Comparison of ENCODE assay signal across 9 mouse cellular contexts in the genomic region with DNA sequence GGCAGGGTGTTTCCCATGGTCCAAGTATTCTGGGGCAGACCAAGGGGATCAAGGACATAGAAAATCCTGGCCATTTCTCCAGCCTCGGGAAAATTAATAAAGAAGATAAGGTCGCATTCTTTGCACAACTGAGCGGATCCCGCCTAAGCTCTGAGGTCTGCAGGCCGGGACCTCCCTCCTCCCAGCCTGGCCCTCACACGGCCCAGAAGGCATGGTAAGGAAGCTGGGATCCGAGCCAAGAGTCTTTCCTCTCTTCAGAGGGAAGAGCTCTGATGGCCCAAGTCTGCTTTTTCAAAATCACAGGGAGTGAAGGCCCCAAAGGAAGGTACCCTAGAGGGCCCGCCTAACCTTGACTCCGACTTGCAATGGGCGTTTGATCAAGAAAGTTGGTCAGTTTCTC.
DNase-seq lines count a peak whose midpoint lies in the region; ATAC-seq lines count a peak whose summit lies in the region.
"Had no signal": no experiment of that assay in that cellular context is flagged by ENCODE, and none has a peak within 500 bp of the region (broad histone marks: within the 10 kb centered on the region; RNA-seq: fewer than 3 reads in every experiment).

No protein-coding gene starts in this region.

- H3K4me2 ChIP-seq in embryonic facial prominence, embryonic 12.5 days (replicated peaks) = peak overlapping the region; percentile 57
- peak overlapping the region; percentile 57; the same call in 1 of the 2 replicates for H3K4me2 ChIP-seq in hindbrain, embryonic 15.5 days
- peak overlapping the region; percentile 62; the same call in 1 of the 2 replicates for H3K4me2 ChIP-seq in liver, embryonic 11.5 days

- H3K9ac ChIP-seq in embryonic facial prominence, embryonic 12.5 days = no peak overlapping the region
- no peak overlapping the region for H3K9ac ChIP-seq in hindbrain, embryonic 15.5 days
- no peak overlapping the region for H3K9ac ChIP-seq in liver, embryonic 11.5 days (ENCODE audit: low read depth, low read length)

- H3K36me3 ChIP-seq in embryonic facial prominence, embryonic 12.5 days = no peaks in the 10 kb centered on the region
- no peaks in the 10 kb centered on the region for H3K36me3 ChIP-seq in hindbrain, embryonic 15.5 days
- H3K36me3 ChIP-seq in liver, embryonic 11.5 days (ENCODE audit: control insufficient read depth, insufficient read depth, low read length) = no peaks in the 10 kb centered on the region

- no peak overlapping the region; the same call in 1 of the 2 replicates for H3K4me3 ChIP-seq in embryonic facial prominence, embryonic 12.5 days
- H3K4me3 ChIP-seq in hindbrain, embryonic 15.5 days = no peak overlapping the region
- H3K4me3 ChIP-seq in liver, embryonic 11.5 days (ENCODE audit: low read depth, low read length) = no peak overlapping the region
- H3K4me3 ChIP-seq: myocyte had no signal

- peak; percentile 6 to 9 for DNase-seq in cerebellum, postnatal 36 days
- no peak for DNase-seq in cerebellum, adult 18-20 months
- no peak for DNase-seq in liver, embryonic 11.5 days (ENCODE audit: low spot score)
- peak; percentile 23 for DNase-seq in ovary, postnatal 36 days (ENCODE audit: low spot score)
- no peak for DNase-seq in frontal cortex, postnatal 14 days (ENCODE audit: low spot score in 2 of 2)
- DNase-seq in thymus, postnatal 10 days (ENCODE audit: low spot score in 2 of 2) = no peak

- no peaks in the 10 kb centered on the region for H3K9me3 ChIP-seq in embryonic facial prominence, embryonic 12.5 days
- H3K9me3 ChIP-seq in hindbrain, embryonic 15.5 days = no peaks in the 10 kb centered on the region
- no peaks in the 10 kb centered on the region for H3K9me3 ChIP-seq in liver, embryonic 11.5 days (ENCODE audit: control insufficient read depth, low read length)

- no peaks in the 10 kb centered on the region for H3K27me3 ChIP-seq in embryonic facial prominence, embryonic 12.5 days
- no peaks in the 10 kb centered on the region for H3K27me3 ChIP-seq in hindbrain, embryonic 15.5 days
- 0 out of 2 replicates have a peak, but pooled peaks cover 3% of the 10 kb centered on the region for H3K27me3 ChIP-seq in liver, embryonic 11.5 days (replicated peaks; ENCODE audit: control insufficient read depth, insufficient read depth, low read length)

- 47% methylated on average over 10 of the region's 10 CpGs for WGBS in embryonic facial prominence, embryonic 12.5 days
- 45% methylated on average over 10 of the region's 10 CpGs for WGBS in hindbrain, embryonic 15.5 days
- 53% methylated on average over 10 of the region's 10 CpGs for WGBS in liver, embryonic 11.5 days

- no peak overlapping the region for H3K27ac ChIP-seq in embryonic facial prominence, embryonic 12.5 days
- H3K27ac ChIP-seq in hindbrain, embryonic 15.5 days (replicated peaks) = no peak overlapping the region
- H3K27ac ChIP-seq in liver, embryonic 11.5 days (ENCODE audit: low read depth, low read length) = no peak overlapping the region

- no peak for ATAC-seq in embryonic facial prominence, embryonic 12.5 days (ENCODE audit: insufficient number of reproducible peaks, insufficient read depth, low FRiP score, low TSS enrichment)
- ATAC-seq in hindbrain, embryonic 15.5 days (ENCODE audit: low FRiP score, low read depth) = peak; percentile 21; the same call in 1 of the 2 replicates
- ATAC-seq in liver, embryonic 11.5 days (replicated peaks; ENCODE audit: low FRiP score) = no peak

- peaks cover 18% of the 10 kb centered on the region for H3K4me1 ChIP-seq in embryonic facial prominence, embryonic 12.5 days
- peaks cover 19% of the 10 kb centered on the region for H3K4me1 ChIP-seq in hindbrain, embryonic 15.5 days (replicated peaks)
- 0 out of 2 replicates have a peak, but pooled peaks cover 7% of the 10 kb centered on the region for H3K4me1 ChIP-seq in liver, embryonic 11.5 days (replicated peaks; ENCODE audit: control insufficient read depth, insufficient read depth, low read length)

Comparison
In these comparisons a context has a peak if more than half of its experiments do, and no peak if none do; other contexts are left out.
1. DNase-seq: peak in cerebellum, postnatal 36 days (2 of 2) and ovary, postnatal 36 days (single experiment); none in cerebellum, adult 18-20 months (0 of 2), liver, embryonic 11.5 days (single experiment), frontal cortex, postnatal 14 days (0 of 2) and thymus, postnatal 10 days (0 of 2).
2. Peak in every context shown above with its lines, with median percentiles within 50 percentile points of each other: H3K4me2 ChIP-seq.